Mouse (Mus musculus) urinary bladder, adult 18-20 months (tissue): ENCODE results near the gene Reln.
A peak's percentile ranks its signal among the peaks of the same experiment; 100 is the strongest.

Experiments
- DNase-seq, 2 experiments: peaks; one replicate each; pipeline ENCODE4 v3.0.0; 2022; ENCODE audit warnings: low spot score in 2 of 2, mixed read lengths in 2 of 2

The Reln gene

DNA sequence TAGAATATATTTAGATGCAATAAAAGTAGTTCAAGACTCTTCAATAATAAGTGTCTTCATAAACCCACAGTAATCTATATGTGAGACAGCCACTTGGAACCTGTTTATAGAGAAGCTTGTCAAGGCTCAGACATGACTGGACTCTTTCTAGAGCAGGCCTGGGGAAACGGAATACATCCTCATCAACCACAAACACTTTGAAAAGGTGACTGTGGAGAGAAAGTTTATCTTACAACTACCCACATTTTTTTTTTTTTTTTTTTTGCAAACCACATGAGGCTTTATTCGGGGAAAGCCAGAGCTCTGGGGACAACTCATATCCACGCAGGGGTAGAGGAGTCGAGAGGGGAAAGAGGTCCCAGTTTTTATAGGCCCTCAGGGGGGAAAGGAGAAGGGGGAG is 36.6 kb downstream of the Reln start:
- DNase-seq = no peak

DNA sequence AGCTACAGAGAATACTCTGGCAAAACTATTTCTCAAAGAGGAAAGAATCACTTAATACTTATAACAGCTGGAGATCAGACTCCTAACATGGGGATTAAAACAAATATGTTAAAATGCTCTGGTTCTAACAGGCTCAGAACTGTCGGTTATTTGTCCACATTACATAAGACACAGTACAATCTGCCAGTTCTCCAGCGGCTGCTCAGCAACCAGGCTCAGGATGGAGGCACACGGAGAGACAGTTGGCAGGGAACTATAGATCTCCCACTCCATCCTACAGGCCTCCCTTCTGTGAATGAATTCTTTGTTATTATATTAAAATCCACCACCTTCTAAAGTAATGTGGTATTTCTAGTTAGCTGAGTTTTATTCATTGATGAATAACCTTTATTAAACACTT is 37.4 kb downstream of the Reln start:
- no peak for DNase-seq

DNA sequence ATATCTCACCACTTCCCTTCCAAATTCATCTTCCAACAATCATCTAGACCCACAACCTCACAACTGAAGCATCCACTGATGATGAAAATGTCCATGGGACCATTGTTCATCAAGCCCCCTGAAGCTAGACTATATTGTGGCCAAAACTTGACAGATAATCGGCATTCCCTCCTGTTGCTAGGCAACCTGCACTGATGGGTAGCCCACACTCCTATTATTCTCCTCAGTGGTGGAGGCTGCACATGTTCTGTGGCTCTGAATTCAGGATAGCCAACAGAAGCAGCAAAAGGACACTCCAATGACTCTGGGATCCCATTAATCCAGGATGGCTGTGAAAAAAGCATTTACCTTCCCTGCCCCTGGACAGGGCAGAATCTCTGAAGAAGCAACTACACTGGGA is 40.8 kb downstream of the Reln start:
- no peak for DNase-seq

DNA sequence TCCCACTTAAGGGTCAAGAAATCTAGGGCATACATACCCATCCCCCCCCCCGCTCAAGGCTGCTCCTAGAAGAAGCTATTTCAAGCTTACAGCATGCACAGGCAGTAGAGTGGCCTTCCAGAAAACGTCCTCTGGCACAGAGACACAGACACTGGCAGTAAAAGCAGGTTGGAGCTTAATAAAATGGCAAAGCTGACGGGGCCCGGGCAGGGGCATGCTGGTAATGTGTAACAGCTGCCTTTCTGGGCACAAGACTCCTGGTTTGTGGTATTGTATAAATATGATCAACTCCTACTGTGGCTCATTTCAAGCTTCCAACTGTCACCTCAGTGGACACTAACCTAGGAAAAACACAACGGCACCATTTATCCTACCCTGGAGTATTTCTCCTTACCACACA is 42.2 kb downstream of the Reln start:
- DNase-seq = no peak

DNA sequence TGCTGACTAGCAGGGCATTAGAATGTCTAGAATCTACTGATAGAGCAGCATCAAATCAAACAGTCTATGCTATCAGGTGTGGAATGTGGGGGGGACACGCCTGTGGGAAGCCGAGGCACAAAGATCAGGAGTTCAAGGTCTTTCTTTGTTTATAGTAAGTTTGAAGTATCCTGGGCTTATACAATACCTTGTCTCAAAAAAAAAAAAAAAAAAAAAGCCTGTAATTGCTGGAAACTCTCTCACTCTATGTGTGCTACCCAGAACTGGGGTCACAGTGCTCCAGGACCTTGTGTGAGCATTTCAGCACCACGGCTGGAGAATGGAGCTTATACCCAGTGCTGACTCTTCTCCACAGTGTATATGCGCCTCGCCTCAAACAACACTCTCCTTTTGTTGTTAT is 43.7 kb downstream of the Reln start:
- DNase-seq = no peak

DNA sequence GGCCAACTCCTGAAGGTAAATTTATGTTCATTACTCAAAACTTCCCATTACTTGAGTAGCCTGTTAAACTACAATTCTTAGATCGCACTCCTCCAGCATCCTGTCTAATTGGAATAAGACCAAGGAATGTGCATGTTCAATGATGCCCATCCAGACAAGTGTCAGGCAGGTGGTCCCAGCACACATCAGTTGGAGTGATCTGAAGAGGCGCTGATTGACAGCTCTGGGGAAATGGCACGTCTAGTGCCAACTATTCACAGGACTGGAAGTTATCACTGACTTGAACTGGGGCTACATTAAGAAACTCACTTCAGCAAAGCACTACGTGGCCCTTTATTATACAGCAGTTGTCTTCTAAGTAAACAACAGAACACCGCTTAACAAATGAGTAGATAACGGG is 44.5 kb downstream of the Reln start:
- DNase-seq = no peak

DNA sequence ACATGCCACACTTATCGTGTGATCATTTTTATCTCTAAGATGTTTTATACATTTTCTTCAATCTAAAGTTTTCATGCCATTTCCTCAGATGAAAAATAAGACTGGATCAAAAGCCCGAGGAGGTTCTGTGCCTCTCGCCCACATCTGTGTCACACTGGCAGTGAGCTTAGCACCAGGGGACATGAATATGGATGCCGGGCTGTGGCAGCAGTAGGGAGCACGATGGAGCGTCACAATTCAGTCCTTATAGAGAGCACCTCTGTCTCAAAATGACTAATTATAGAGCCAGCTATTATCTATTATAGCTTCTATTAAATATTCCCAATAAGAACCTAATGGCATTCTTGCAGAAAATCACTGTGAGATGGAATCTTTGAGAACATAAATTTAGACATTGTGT is 49.3 kb downstream of the Reln start:
- DNase-seq = no peak

DNA sequence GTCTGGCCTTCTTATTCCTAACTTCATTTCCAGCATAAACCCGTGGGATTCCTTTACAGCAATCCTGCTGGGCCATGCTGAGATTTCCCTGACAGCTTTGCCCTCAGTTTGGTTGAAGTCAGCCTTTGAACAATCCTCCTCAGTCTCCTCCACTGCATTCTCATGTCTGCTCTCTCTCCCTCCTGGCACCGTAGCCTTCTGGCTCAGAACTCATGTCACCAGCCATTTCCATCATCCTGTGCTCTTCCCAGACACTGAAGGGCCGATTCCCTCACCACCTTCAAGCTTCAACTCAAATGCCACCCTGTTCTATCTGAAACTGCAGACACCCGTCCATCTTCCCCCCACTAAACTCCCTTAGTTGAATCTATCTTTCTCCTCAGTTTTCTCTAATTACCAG is 53.1 kb downstream of the Reln start:
- DNase-seq = no peak

DNA sequence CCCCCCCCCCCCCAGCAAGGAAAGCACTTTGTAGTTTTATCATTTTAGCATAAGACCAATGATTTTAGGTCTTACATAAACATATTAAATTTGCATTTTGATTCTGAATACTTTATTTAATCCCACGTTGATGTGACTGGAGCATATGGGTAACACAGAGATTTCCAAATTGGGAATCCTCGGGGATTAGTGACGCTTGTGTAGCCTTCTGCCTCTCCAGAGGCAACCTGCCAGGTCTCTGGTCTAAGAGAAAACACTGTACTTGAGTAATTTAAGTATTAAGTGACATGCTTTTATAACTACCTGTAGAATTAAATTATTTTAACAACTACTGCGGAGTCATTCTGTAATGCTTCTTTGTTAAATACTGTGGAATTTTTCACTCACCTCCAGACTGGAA is 59.1 kb downstream of the Reln start:
- no peak for DNase-seq

DNA sequence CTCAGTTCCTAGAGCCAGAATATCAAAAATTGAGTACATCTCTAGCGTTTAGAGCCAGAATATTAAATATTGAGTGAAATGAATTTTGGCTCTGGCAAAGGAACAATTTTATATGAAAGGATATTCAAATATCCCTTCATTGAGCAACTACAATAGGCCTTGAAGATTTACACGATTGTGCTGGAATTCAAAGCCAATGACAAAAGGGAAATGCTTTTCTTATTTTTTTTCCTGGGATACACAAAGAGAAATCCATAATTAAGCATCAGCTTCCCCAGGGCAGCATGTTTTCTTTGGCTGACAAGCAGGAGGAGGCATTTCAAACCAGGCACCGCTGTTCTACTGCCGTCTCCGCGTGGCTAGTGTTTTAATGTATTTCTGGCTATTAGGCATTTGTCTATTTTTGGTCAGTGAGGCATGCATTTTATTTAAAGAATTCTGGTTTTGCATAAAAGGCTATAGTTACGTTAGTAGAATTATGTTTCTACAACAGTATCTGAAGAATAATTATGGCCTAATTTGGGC is 62.3 kb downstream of the Reln start:
- no peak for DNase-seq

DNA sequence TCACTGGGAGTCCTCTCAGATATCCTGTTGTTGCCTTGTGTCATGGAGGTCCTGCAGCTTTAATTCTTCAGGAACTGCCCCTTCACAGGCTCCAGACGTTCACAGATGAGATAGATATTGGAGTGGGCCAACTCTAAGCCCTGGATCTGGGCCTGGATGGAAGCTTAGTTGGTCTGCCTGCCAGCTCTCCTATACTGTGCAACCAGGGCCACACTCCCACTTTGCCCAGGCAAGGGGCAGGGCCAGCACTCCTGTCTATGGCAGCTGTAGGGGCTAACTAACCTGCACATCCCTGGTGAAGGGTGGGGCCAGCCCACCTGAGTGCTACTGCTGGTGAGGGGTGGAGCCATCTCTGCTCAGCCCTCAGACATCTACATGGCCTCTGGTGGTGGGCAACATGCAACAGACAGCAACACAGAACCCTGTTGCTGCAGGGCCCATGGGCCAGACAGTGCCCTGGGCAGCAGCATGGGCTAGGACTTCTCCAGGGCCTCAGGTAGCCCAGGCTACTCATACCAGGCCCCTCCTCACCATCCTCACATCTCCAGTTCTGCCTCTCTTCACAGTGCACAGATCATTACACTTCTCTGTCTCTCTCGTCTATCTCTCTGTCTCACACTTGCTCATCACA is 63.9 kb downstream of the Reln start:
- no peak for DNase-seq

DNA sequence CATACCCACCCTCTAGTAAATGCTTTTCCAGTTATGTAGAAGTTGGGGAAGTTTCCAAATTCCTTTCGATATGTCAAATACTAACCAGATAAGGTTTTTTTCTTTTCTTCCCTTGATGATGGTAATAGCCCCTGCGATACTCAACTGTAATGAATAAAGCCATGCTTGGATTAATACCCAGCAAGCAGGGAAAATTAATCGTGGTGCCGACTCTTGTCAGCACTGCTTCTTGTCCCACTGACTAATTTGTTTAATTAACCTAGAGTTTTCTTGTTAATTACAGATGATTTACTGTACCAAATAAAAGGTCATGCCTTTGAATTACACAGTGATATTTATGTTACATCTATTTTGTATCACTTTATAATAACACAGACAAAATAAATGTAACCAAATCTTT is 65.3 kb downstream of the Reln start:
- DNase-seq = no peak

DNA sequence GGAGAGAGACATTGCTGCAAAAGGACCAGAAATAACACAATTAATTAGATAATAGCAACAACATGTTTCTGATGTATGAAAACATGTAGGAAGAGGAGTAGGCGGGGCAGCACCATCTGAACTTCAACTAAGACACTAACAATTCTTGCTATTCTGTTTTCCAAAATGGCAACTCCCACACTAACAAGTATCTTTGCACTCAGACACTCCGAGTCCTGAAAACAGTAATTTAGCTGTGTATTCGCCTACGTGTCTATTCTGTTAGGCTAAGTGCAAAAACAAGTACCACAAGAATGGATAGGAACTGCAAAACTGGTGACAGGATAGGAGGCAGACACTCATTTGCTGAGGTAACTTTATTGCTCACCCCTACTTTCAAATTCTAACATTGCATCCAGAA is 70.4 kb downstream of the Reln start:
- no peak for DNase-seq

DNA sequence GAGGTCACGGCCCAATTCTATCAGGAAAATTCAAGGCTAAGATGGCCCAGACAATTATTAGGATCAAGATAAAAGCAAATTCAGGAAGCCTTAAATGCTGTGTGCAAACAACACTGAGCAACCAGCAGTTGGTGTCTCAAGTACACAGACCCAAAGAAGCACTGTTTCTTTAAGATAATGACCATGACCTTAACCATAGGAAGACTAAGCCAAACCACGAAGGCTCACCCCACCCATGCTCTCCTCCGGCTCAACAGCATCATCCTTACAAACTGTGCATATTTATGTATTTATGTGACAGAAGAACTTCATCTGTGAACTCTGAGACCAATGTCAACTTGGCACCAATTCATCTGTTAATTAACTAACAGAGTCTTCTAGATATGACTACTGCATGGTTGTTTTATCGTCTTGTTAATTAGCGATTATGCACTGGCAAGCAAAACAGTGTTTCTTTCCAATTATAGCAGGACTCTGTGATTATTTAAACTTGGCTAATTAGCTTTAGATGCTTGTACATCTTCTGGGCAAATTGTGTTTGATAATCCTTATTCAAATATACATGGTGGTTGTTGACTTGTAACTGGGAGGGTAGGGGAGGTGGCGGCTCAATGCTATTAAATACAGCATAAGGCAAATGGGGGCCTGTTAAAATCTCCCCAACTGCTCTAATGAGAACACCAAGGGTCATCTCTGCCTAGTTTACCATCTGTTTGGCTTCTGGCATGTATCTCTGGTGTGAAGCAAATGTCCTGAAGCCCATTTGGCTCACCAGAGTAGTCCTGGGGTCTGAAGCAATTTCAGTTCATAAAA is 77.8 kb downstream of the Reln start:
- no peak for DNase-seq

DNA sequence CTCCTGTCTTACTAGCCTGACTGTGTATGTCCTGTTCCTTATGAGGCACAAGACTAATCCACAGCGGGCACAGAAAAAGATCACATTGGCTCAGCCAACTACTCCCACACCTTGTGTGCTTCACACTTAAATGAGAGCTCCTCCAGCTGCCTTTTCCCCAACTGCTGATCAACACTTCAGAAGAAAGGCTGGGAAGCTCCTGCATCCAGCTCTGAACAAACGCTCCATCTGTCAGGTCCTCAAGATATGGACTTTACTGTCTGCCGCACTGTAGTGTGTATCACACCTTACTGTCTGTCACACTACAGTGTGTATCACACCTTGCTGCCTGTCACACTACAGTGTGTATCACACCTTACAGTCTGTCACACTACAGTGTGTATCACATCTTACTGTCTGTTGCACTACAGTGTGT is 82.1 kb downstream of the Reln start:
- no peak for DNase-seq

DNA sequence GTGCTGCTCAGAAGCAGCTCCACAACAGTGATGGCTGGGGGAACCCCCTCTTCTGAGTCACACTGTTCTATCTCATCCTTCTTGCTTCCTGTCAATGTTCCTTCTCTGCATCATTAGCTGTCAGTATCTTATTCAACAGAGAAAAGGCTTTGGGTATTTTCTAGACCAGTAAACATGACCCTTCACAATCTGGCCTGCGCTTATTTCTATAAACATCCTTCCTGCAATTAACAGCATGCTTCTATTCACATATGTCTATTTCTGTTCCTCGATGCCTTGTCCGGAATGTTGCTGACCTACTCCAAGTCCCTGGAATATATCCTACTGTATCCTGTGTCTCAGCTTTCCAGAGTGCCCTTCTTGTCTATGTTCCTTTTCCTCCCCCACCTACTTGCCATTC is 89.2 kb downstream of the Reln start:
- DNase-seq = no peak

DNA sequence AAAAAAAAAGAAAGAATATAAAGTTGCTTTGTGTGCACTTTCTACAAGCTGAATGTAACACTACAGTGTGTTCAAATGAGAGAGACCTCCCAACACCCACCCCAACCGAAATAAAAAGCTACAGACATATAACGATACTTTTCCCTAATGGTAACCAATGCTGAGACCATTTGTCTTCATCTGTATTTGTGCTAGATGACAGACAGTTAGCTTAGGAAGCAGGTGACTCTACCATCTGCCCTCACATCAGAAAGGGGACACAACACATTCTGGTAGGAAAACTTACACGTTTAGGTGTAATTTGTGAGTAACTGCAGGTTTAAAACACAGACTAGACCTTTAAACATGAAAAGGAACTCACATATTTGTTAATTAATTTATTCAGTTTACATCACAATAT is 90.6 kb downstream of the Reln start:
- DNase-seq = no peak

DNA sequence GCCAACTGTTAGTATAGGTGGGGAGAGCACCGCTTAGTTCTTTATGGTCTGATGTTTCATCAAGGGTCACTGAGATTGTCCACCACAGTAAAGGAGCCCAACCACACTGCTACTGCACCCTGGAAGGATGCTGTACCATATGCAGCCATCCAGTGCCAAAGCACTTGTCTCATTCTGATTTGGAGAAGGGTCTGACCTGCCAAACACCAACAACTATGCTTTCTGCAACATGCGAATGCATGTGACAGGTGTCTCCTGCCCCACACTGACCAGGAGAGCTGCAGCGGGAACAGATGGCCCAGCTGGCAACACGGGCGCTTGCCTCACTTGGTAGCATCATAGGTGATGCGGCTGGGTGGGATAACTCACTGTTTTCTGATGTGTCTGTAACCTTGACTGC is 91.2 kb downstream of the Reln start:
- no peak for DNase-seq

DNA sequence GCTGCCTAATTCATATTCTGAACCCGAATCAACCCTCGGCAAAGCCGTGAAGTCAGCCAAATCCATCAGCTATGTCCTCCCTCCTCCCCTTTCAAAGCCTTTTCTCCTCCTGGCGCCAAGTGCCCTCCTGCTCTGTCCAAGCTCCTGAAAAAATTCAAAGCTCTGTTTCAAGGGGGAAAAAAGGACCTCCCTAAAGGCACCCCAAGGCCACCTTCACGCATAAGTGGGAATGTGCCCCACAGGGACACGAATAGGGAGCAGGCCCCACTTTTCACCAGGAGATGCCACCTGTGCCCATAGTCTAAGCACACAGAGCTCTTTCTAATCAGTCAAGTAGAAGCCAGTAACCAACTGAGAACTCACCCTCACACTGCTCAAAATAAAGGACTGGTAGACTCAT is 96.7 kb downstream of the Reln start:
- no peak for DNase-seq

DNA sequence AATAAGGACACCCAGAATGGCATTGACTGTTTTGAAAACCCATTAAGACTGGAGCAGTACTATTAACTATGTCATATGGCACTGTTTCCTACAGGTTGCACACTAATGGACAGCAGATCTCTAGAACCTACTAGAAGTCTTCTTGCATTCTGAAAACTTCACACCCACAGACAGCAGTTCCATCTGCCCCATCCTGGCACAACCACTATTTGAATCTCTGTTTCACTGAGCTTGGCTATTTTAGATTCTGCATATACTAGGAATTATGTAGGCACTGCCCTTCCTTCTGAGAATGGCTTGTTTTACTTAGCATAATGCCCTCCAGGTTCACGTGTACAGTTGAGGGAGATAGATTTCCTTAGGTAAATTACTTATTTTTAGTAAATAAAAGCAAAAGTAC is 99.4 kb downstream of the Reln start:
- DNase-seq = no peak

DNA sequence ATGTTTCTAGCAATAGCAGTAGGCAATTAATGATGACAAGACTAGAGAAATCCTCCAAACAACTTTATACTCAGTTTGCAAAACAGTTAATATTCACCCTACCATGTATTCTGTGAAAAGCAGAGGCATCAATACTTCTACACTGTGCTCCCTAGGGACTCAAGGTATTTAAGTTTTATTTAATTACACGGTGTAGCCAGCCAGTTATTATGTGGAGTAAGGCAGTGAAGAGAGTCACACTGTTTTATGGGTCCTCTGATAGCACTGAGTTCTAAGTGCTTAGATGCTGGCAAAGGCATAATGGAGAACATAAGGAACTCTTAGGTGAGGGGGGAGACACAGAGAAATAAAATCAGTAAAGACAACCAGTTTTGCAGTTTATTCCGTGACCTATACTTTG is 101.0 kb downstream of the Reln start:
- DNase-seq = no peak

DNA sequence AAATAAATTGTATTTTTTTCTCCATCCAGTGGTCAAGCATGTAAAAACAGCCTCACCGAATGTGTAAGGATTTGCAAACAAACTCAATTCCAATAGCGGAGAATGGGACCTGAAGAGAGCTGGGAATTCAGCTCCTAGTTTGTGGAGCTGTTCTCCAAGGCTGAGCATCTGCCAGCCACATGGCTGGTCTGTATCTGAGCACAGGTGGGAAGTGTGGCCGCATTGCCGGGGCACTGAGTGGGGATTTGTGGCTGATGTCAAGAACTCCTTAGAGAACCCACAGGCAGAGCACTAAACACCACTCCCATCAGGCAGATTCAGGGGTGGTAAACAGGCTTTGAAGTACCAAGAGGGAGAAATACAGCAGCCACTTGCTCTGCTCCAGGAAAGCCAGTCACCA is 102.9 kb downstream of the Reln start:
- no peak for DNase-seq

DNA sequence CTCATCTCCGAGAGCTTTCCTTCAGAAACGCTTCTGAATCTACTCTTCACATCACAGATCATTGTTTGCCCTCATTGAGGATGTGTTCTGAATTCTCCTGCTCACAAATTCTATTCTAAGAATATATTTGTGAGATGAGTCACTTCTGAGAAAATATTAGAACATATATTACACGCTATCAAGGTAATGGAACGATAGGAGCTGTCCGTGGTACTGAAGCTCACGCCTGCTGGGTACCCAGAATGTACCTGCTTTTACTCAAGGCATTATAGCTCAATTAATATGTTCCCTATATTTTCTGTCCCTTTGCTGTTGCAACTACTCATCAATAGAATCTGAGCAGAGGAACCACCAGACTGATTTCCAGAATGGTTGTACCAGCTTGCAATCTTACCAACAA is 107.7 kb downstream of the Reln start:
- DNase-seq = peak in 1 of 2 experiments; percentile 1

DNA sequence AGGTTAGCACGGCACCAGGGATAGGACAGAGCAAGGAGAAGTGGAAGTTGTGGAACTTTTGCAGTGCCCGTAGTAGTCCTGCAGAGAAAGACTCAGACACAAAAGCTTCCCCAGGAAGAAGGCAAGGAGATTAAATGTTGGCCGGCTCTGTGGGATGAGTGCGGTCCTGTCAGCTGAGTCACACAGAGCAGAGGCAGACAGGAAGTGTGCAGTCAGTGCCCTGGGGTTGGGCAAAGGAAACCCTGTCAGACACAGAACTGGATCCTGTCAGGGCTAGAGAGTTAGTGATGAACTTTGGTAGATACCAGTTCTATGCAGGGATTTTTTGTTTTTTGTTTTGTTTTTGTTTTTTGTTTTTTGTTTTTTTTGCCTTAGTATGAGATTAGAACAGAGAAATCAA is 120.0 kb downstream of the Reln start:
- no peak for DNase-seq
